Mouse (Mus musculus): ENCODE measurements around the gene Atl2.

Atl2 gene

GRCm38 (mm10) chr17:79894971-79895882 is 696 bp downstream of the Atl2 start:
- DNase-seq: peak; percentile 48

- DNase-seq: no peak
Observed at GRCm38 (mm10) chr17:79894054-79894453, 1.9 kb downstream of the Atl2 start.

GRCm38 (mm10) chr17:79891944-79892343 is 4.0 kb downstream of the Atl2 start:
- DNase-seq: no peak

GRCm38 (mm10) chr17:79887926-79888325 is 8.0 kb downstream of the Atl2 start:
- DNase-seq: no peak

- no peak for DNase-seq
Observed at GRCm38 (mm10) chr17:79883198-79883597, 12.7 kb downstream of the Atl2 start.

- DNase-seq: no peak
Observed at GRCm38 (mm10) chr17:79865027-79865426, 30.9 kb downstream of the Atl2 start.

GRCm38 (mm10) chr17:79864503-79864902 is 31.4 kb downstream of the Atl2 start:
- DNase-seq: no peak

GRCm38 (mm10) chr17:79862038-79862437 is 33.9 kb downstream of the Atl2 start:
- DNase-seq: peak; percentile 32

GRCm38 (mm10) chr17:79855533-79855932 is 40.4 kb downstream of the Atl2 start:
- no peak for DNase-seq

GRCm38 (mm10) chr17:79848385-79848784 is 47.5 kb downstream of the Atl2 start:
- no peak for DNase-seq

- DNase-seq: no peak
Observed at GRCm38 (mm10) chr17:79846182-79846581, 49.7 kb downstream of the Atl2 start.

- no peak for DNase-seq
Observed at GRCm38 (mm10) chr17:79845695-79846094, 50.2 kb downstream of the Atl2 start.

GRCm38 (mm10) chr17:79840254-79841238 is 55.4 kb downstream of the Atl2 start:
- DNase-seq: peak; percentile 81

- no peak for DNase-seq
Observed at GRCm38 (mm10) chr17:79836978-79837377, 58.9 kb downstream of the Atl2 start.

GRCm38 (mm10) chr17:79835714-79836373 is 60.1 kb downstream of the Atl2 start:
- no peak for DNase-seq

- no peak for DNase-seq
Observed at GRCm38 (mm10) chr17:79832284-79832683, 63.6 kb downstream of the Atl2 start.

- DNase-seq: no peak
Observed at GRCm38 (mm10) chr17:79826482-79827034, 69.4 kb downstream of the Atl2 start.

GRCm38 (mm10) chr17:79825241-79826030 is 70.5 kb downstream of the Atl2 start:
- DNase-seq: no peak

GRCm38 (mm10) chr17:79824406-79824805 is 71.5 kb downstream of the Atl2 start:
- no peak for DNase-seq

- DNase-seq: no peak
Observed at GRCm38 (mm10) chr17:79818884-79819283, 77.0 kb downstream of the Atl2 start.

GRCm38 (mm10) chr17:79817995-79818394 is 77.9 kb downstream of the Atl2 start:
- no peak for DNase-seq

- no peak for DNase-seq
Observed at GRCm38 (mm10) chr17:79817551-79817950, 78.4 kb downstream of the Atl2 start.

Measured in lung, postnatal 14 days (tissue).